Mouse (Mus musculus) testis, adult 2 months (tissue): ENCODE measurements around the gene Pcx. TPM values are rescaled to one million over a fixed set of nuclear protein-coding genes. Genes with fewer than 3 reads are reported as not detected.
A peak's percentile ranks its signal among the peaks of the same experiment; 100 is the strongest.

Source experiments
- H3K27ac ChIP-seq: fragments of 200-500 bp; 2 replicates; pipeline ENCODE4 v1.5.1; 2012; ENCODE audit warnings: low read depth, low read length; ENCODE audit not compliant: control insufficient read depth, insufficient read depth
- H3K27me3 ChIP-seq: fragments of 200-500 bp; 2 replicates; pipeline ENCODE4 v1.6.1; 2012; ENCODE audit warnings: mild to moderate bottlenecking, low read length, moderate library complexity; ENCODE audit not compliant: control insufficient read depth, insufficient read depth
- H3K36me3 ChIP-seq: fragments of 200-500 bp; 2 replicates; pipeline ENCODE4 v1.6.1; 2012; ENCODE audit warnings: mild to moderate bottlenecking, low read length; ENCODE audit not compliant: control insufficient read depth, insufficient read depth
- H3K4me1 ChIP-seq: fragments of 200-500 bp; 2 replicates; pipeline ENCODE4 v1.6.1; 2012; ENCODE audit warnings: low read length; ENCODE audit not compliant: control insufficient read depth, insufficient read depth
- H3K4me3 ChIP-seq: fragments of 200-500 bp; 2 replicates; pipeline ENCODE4 v1.5.1; 2012; ENCODE audit warnings: low read depth, mild to moderate bottlenecking, low read length, moderate library complexity, mixed read lengths; ENCODE audit not compliant: control insufficient read depth
- CTCF ChIP-seq: fragments of 200-500 bp; IDR thresholded peaks from 2 replicates; pipeline ENCODE4 v1.5.1; 2012; ENCODE audit warnings: low read depth, mild to moderate bottlenecking, inconsistent platforms, low read length, moderate library complexity; ENCODE audit not compliant: control insufficient read depth, insufficient read depth, insufficient replicate concordance
- POLR2A ChIP-seq: fragments of 200-500 bp; IDR thresholded peaks from 2 replicates; pipeline ENCODE4 v1.6.1; 2012; ENCODE audit warnings: low read depth, mild to moderate bottlenecking, inconsistent platforms, low read length, moderate library complexity; ENCODE audit not compliant: control insufficient read depth
- polyA plus RNA-seq: library from polyadenylated mRNA; depleted of rRNA; stranded (reverse); fragments of >200 nt; gene quantifications from 2 replicates; pipeline ENCODE4 v1.2.3, GENCODE M21; 2012

The Pcx gene
- polyA plus RNA-seq, 1 experiment: 14.3 TPM

- H3K36me3 ChIP-seq: no peaks in the 10 kb centered on the region; the same call in 1 of the 2 replicates
- H3K4me1 ChIP-seq: peaks cover 16% of the 10 kb centered on the region
- peak within 1 kb of the TSS; percentile 83 for H3K4me3 ChIP-seq
- TF ChIP-seq CTCF (no peak), POLR2A (peak; percentile 18; the same call in 1 of the 2 replicates)
- H3K27me3 ChIP-seq: no peaks in the 10 kb centered on the region
- H3K27ac ChIP-seq: peak within 1 kb of the TSS; percentile 21; the same call in 1 of the 2 replicates
Observed at GRCm38 (mm10) chr19:4615151-4616093, 105.2 kb downstream of the Pcx start, which contains the start of gene Lrfn4. TSS of gene Lrfn4 (minus strand) at chr19:4615667.

- Histone ChIP-seq H3K4me1 (peaks cover 16% of the 10 kb centered on the region), H3K27ac (no peak overlapping the region), H3K4me3 (no peak overlapping the region)
Observed at GRCm38 (mm10) chr19:4616546-4616945, 106.3 kb downstream of the Pcx start.

DNA sequence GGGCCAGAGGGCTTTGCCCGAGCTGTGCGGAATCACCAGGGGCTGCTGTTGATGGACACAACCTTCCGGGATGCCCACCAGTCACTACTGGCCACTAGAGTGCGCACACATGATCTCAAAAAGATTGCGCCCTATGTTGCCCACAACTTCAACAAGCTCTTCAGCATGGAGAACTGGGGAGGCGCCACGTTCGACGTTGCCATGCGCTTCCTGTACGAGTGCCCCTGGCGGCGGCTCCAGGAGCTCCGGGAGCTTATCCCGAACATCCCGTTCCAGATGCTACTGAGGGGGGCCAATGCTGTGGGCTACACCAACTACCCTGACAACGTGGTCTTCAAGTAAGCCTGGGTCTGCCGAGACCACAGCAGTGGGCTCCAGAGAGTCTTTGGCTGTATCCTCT is 107.9 kb downstream of the Pcx start:
- H3K4me1 ChIP-seq: peaks cover 16% of the 10 kb centered on the region
- H3K27ac ChIP-seq: no peak overlapping the region
- no peak overlapping the region for H3K4me3 ChIP-seq
- no peaks in the 10 kb centered on the region for H3K27me3 ChIP-seq
- H3K36me3 ChIP-seq: no peaks in the 10 kb centered on the region; the same call in none of the 2 replicates
- no peak for TF ChIP-seq CTCF
- TF ChIP-seq POLR2A: no peak

More at GRCm38 (mm10) chr19:4616546-4616945, 106.3 kb downstream of the Pcx start:
- no peaks in the 10 kb centered on the region; the same call in 1 of the 2 replicates for H3K36me3 ChIP-seq
- TF ChIP-seq POLR2A (no peak), CTCF (no peak)
- no peaks in the 10 kb centered on the region for H3K27me3 ChIP-seq

- H3K4me1 ChIP-seq: peaks cover 15% of the 10 kb centered on the region
- no peak overlapping the region for H3K4me3 ChIP-seq
- no peak overlapping the region for H3K27ac ChIP-seq
- TF ChIP-seq POLR2A: no peak
- no peak for TF ChIP-seq CTCF
- H3K36me3 ChIP-seq: no peaks in the 10 kb centered on the region; the same call in none of the 2 replicates
- H3K27me3 ChIP-seq: no peaks in the 10 kb centered on the region
Observed at GRCm38 (mm10) chr19:4619461-4619860, 109.2 kb downstream of the Pcx start.

DNA sequence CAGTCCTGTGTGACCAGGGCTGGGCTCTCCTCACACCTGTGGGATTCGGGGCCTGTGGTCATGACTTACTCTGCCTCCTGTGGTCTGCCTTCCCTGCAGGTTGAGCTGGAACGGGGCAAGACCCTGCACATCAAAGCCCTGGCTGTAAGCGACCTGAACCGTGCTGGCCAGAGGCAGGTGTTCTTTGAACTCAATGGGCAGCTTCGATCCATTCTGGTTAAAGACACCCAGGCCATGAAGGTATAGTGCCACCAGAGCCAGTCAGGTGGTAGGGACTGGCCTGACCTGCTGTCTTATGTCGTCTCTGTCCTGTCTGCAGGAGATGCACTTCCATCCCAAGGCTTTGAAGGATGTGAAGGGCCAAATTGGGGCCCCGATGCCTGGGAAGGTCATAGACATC is 110.4 kb downstream of the Pcx start:
- H3K36me3 ChIP-seq: no peaks in the 10 kb centered on the region; the same call in none of the 2 replicates
- no peak overlapping the region for H3K4me3 ChIP-seq
- H3K27me3 ChIP-seq: no peaks in the 10 kb centered on the region
- TF ChIP-seq CTCF: no peak
- no peak for TF ChIP-seq POLR2A
- no peak overlapping the region for H3K27ac ChIP-seq
- peaks cover 12% of the 10 kb centered on the region for H3K4me1 ChIP-seq

DNA sequence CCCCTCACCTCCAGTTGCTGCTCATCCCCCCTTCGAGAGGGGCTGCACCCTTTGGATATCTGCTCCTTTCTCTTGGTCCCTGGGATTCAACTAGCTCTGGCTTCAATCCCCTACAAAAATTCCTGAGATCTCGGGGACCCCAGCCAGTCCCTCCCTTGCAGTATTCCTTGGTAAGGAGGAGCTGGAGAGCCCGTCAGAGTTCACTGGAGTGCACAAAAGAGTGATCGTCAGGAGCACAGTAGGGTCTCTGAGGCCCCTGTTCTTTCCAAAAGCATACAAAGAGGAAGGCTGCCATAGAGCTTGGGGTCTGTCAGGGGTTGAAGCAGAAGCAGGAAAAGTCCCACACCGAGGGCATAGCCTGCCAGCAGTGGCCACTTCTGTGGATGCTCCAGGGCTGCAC is 112.5 kb downstream of the Pcx start:
- Histone ChIP-seq H3K27me3 (no peaks in the 10 kb centered on the region), H3K4me1 (peaks cover 7% of the 10 kb centered on the region), H3K4me3 (no peak overlapping the region), H3K27ac (no peak overlapping the region), H3K36me3 (no peaks in the 10 kb centered on the region; the same call in none of the 2 replicates)
- TF ChIP-seq CTCF (no peak), POLR2A (no peak)

DNA sequence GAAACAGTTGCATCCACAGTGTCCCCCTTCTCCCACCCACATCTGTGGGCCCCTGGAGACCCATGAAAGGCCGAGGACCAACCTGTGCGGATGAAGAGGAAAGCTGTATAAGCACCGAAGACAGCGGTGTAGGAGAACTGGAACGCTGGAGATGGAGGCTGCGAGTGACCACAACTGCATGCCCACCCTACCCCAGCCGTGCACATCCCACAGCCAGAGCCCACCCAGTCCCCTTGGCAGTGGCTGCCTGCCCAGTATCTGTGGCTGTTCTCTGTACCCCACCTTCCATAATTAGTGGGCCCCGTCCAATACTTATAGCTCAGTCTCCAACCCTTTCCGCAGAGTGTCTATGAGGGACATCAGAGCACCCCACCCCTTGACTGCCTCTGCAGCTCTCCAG is 113.1 kb downstream of the Pcx start:
- TF ChIP-seq POLR2A: no peak
- no peak for TF ChIP-seq CTCF
- H3K4me1 ChIP-seq: peaks cover 7% of the 10 kb centered on the region
- no peaks in the 10 kb centered on the region for H3K27me3 ChIP-seq
- no peak overlapping the region for H3K27ac ChIP-seq
- H3K36me3 ChIP-seq: no peaks in the 10 kb centered on the region; the same call in none of the 2 replicates
- no peak overlapping the region for H3K4me3 ChIP-seq
